Mouse (Mus musculus): Measurements from ENCODE around the gene Tbc1d2b. TPM values are rescaled to one million over a fixed set of nuclear protein-coding genes. Genes with fewer than 3 reads are reported as not detected.

Gene Tbc1d2b
- total RNA-seq, 2 experiments from 2014 or later: 27.8 to 31.9 TPM

GRCm38 (mm10) chr9:90181656-90182388 is 88.8 kb downstream of the Tbc1d2b start:
- DNase-seq (ENCODE audit: low spot score in 2 of 2): no peak

GRCm38 (mm10) chr9:90179409-90179808 is 91.2 kb downstream of the Tbc1d2b start:
- no peak for DNase-seq (ENCODE audit: low spot score in 2 of 2)

- no peak for DNase-seq (ENCODE audit: low spot score in 2 of 2)
Observed at GRCm38 (mm10) chr9:90173330-90173729, 97.3 kb downstream of the Tbc1d2b start.

GRCm38 (mm10) chr9:90172528-90173321 is 97.9 kb downstream of the Tbc1d2b start:
- no peak for DNase-seq (ENCODE audit: low spot score in 2 of 2)

GRCm38 (mm10) chr9:90171421-90171820 is 99.2 kb downstream of the Tbc1d2b start:
- no peak for DNase-seq (ENCODE audit: low spot score in 2 of 2)

GRCm38 (mm10) chr9:90169965-90170364 is 100.6 kb downstream of the Tbc1d2b start:
- DNase-seq (ENCODE audit: low spot score in 2 of 2): no peak

GRCm38 (mm10) chr9:90166615-90167014 is 104.0 kb downstream of the Tbc1d2b start:
- no peak for DNase-seq (ENCODE audit: low spot score in 2 of 2)

GRCm38 (mm10) chr9:90165590-90165989 is 105.0 kb downstream of the Tbc1d2b start:
- DNase-seq (ENCODE audit: low spot score in 2 of 2): no peak

GRCm38 (mm10) chr9:90164670-90165453 is 105.7 kb downstream of the Tbc1d2b start:
- no peak for DNase-seq (ENCODE audit: low spot score in 2 of 2)

- DNase-seq (ENCODE audit: low spot score in 2 of 2): peak; percentile 43 to 73
Observed at GRCm38 (mm10) chr9:90163749-90164095, 106.9 kb downstream of the Tbc1d2b start.

GRCm38 (mm10) chr9:90162926-90163748 is 107.5 kb downstream of the Tbc1d2b start, which contains the start of gene Adamts7:
Gene Adamts7 (plus strand): TSS chr9:90163069.
- DNase-seq (ENCODE audit: low spot score in 2 of 2): peak; percentile 34 to 69

- peak; percentile 60 to 77 for DNase-seq (ENCODE audit: low spot score in 2 of 2)
Observed at GRCm38 (mm10) chr9:90162243-90162925, 108.2 kb downstream of the Tbc1d2b start.

Other genes with a start within 250 kb of the Tbc1d2b start
- 10 to 100 TPM; 28.7 to 34.2 TPM for gene Ctsh, start 216.7 kb downstream of the Tbc1d2b start, total RNA-seq (2021)
- 100 to 1,000 TPM; 264 to 265 TPM for gene Morf4l1, start 156.0 kb downstream of the Tbc1d2b start, total RNA-seq (2021)
- gene Adamts7, start 107.7 kb downstream of the Tbc1d2b start, total RNA-seq (2021): 10 to 100 TPM; 13.2 to 15.5 TPM